Mouse (Mus musculus) lung, embryonic 14.5 days (tissue): ENCODE data around the gene Zfp683. TPM values are rescaled to one million over a fixed set of nuclear protein-coding genes. Genes with fewer than 3 reads are reported as not detected.
A peak's percentile ranks its signal among the peaks of the same experiment; 100 is the strongest.

Experiments
- ATAC-seq: fragments of 200-750 bp; cut with Nextera tagmentation; 2 replicates; pipeline ENCODE4 v1.8.0; 2017; ENCODE audit warnings: mild to moderate bottlenecking, moderate TSS enrichment, moderate library complexity; ENCODE audit not compliant: insufficient read depth
- DNase-seq: peaks from one replicate; pipeline ENCODE4 v3.0.0-alpha.2; 2015
- H3K27ac ChIP-seq: fragments of 300-500 bp; sonication (generic); 2 replicates; pipeline ENCODE4 v1.5.1; 2014; ENCODE audit warnings: low read depth, mild to moderate bottlenecking, moderate library complexity
- H3K27me3 ChIP-seq: fragments of 300-500 bp; sonication (generic); 2 replicates; pipeline ENCODE4 v1.6.1; 2014; ENCODE audit warnings: low read length, control low read depth; ENCODE audit not compliant: insufficient read depth
- H3K36me3 ChIP-seq: fragments of 300-500 bp; sonication (generic); 2 replicates; pipeline ENCODE4 v1.6.1; 2014; ENCODE audit warnings: control low read depth; ENCODE audit not compliant: insufficient read depth
- H3K4me1 ChIP-seq: fragments of 300-500 bp; sonication (generic); 2 replicates; pipeline ENCODE4 v1.6.1; 2014; ENCODE audit warnings: antibody characterized with exemption, control low read depth; ENCODE audit not compliant: insufficient read depth
- H3K4me2 ChIP-seq: fragments of 300-500 bp; sonication (generic); 2 replicates; pipeline ENCODE4 v1.6.1; 2014; ENCODE audit warnings: mild to moderate bottlenecking
- H3K4me3 ChIP-seq: fragments of 300-500 bp; sonication (generic); 2 replicates; pipeline ENCODE4 v1.5.1; 2014; ENCODE audit warnings: low read depth, low read length
- H3K9ac ChIP-seq: fragments of 300-500 bp; sonication (generic); 2 replicates; pipeline ENCODE4 v1.6.1; 2014
- H3K9me3 ChIP-seq: fragments of 300-500 bp; sonication (generic); 2 replicates; pipeline ENCODE4 v1.6.1; 2016; ENCODE audit warnings: low read depth, low read length, control low read depth
- CTCF ChIP-seq: IDR thresholded peaks from 2 replicates; pipeline ENCODE4 v1.5.1; 2016; ENCODE audit warnings: antibody characterized with exemption, low read depth
- WGBS: fragments of 180-500 bp; shearing (Covaris S2); extraction: QIAGEN DNeasy Blood & Tissue Kit; methylation state at CpG from one replicate; pipeline ENCODE4 v1.1.7; 2014; 5-methylcytosine and 5-hydroxymethylcytosine counted together
- polyA plus RNA-seq: library from polyadenylated mRNA; unstranded; fragments of >200 nt; fragmentation: Nextera tagmentation; extraction: Ambion mirVana; gene quantifications from 2 replicates; pipeline ENCODE4 v1.2.1, GENCODE M21; 2014

Zfp683 gene
- polyA plus RNA-seq, 1 experiment from 2014 or later: not detected

DNA sequence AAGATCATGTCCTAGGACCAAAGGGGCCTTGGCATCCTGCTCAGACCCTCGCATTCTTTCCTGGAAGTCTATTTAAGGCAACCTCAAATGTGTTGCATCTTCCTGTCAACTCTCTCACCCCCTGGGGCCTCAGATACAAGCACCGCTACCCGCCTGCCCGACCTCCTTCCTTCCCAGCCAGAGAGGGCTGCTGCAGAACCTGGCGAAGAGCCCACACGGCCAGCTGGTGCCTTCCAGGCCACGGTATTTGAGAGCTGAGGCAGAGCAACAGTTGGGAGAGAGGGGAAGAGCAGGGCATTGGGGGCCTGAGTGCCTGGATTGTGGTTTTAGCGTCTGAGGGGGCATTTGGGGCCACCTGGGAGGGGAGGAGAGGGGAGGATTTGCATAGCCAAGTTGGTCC lies 1.1 kb upstream of the Zfp683 start:
- H3K27me3 ChIP-seq: no peaks in the 10 kb centered on the region
- H3K27ac ChIP-seq: peak overlapping the region; percentile 30; the same call in 1 of the 2 replicates
- H3K9ac ChIP-seq: no peak overlapping the region
- no peaks in the 10 kb centered on the region for H3K36me3 ChIP-seq
- ATAC-seq: peak; percentile 70; the same call in 1 of the 2 replicates
- H3K9me3 ChIP-seq: no peaks in the 10 kb centered on the region
- H3K4me2 ChIP-seq: no peak overlapping the region
- peaks cover 6% of the 10 kb centered on the region for H3K4me1 ChIP-seq
- no peak for TF ChIP-seq CTCF
- no peak overlapping the region for H3K4me3 ChIP-seq
- DNase-seq: peak; percentile 83
- 18% methylated on average over 8 of the region's 8 CpGs for WGBS

DNA sequence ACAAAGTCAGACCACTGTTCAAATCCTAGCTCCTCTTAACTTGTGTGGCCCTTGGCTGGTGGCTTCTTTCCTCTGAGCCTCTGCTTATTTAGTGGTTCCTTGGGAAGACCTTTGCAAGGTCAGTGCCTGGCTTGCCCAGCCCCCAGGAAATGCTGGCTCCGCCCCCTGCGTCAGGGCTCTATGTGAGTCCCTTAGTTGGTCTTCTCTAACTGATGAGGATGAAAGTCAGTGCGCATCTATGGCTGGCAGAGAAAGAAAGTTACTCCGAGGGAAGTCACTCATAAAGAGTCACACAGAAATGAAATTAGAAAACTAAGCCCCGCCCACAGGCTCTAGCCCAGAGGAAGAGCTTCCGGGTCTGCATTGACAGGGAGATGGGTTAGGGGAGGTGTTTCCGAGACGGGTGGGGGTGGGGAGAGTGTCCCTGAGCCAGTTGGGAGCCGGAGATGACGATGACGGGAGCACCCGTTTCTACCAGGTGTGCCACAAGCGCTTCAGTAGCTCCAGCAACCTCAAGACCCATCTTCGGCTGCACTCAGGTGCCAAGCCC lies 4.6 kb downstream of the Zfp683 start:
- no peaks in the 10 kb centered on the region for H3K9me3 ChIP-seq
- H3K9ac ChIP-seq: no peak overlapping the region
- no peak overlapping the region for H3K27ac ChIP-seq
- no peak overlapping the region for H3K4me3 ChIP-seq
- 23% methylated on average over 14 of the region's 14 CpGs for WGBS
- no peak for ATAC-seq
- no peak for TF ChIP-seq CTCF
- no peaks in the 10 kb centered on the region for H3K4me1 ChIP-seq
- H3K36me3 ChIP-seq: no peaks in the 10 kb centered on the region
- peak overlapping the region; percentile 14; the same call in 1 of the 2 replicates for H3K4me2 ChIP-seq
- peaks cover 7% of the 10 kb centered on the region; the same call in 1 of the 2 replicates for H3K27me3 ChIP-seq
- peak; percentile 15 for DNase-seq

DNA sequence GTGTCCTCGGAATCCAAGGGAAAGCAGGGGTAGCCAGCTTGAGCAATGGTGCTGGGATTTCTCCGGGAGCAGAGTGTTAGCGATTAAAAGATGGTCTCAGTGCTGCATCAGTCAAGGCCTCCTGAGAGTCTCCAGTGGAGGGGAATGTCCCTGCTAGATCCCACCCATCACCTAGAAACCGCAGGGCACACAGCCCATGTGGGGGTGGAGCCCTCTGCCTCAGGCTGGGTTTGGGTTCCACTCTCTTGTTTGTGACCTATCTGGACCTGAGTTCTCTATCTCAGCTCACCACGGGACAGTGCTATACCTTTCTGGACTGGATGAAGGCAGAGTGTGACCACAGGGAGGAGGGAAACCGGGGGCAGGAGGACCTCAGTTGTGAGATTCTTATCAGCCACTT lies 5.3 kb downstream of the Zfp683 start:
- Histone ChIP-seq H3K4me1 (no peaks in the 10 kb centered on the region), H3K9ac (no peak overlapping the region), H3K4me2 (no peak overlapping the region), H3K4me3 (no peak overlapping the region), H3K36me3 (no peaks in the 10 kb centered on the region), H3K27me3 (peaks cover 7% of the 10 kb centered on the region; the same call in 1 of the 2 replicates), H3K27ac (no peak overlapping the region), H3K9me3 (no peaks in the 10 kb centered on the region)
- ATAC-seq: no peak
- WGBS: 71% methylated on average over 6 of the region's 6 CpGs
- TF ChIP-seq CTCF: no peak
- no peak for DNase-seq

GRCm38 (mm10) chr4:134060135-134060865 lies 6.7 kb downstream of the Zfp683 start, which contains the start of gene Crybg2:
Gene Crybg2 (plus strand): TSS chr4:134060815.
- DNase-seq: no peak
- TF ChIP-seq CTCF: no peak
- Histone ChIP-seq H3K4me2 (no peak within 1 kb of the TSS), H3K27ac (no peak within 1 kb of the TSS), H3K9ac (no peak within 1 kb of the TSS), H3K4me3 (no peak within 1 kb of the TSS), H3K36me3 (no peaks in the 10 kb centered on the region), H3K4me1 (no peaks in the 10 kb centered on the region), H3K9me3 (no peaks in the 10 kb centered on the region), H3K27me3 (peaks cover 14% of the 10 kb centered on the region)
- 38% methylated on average over 28 of the region's 28 CpGs for WGBS
- ATAC-seq: no peak

DNA sequence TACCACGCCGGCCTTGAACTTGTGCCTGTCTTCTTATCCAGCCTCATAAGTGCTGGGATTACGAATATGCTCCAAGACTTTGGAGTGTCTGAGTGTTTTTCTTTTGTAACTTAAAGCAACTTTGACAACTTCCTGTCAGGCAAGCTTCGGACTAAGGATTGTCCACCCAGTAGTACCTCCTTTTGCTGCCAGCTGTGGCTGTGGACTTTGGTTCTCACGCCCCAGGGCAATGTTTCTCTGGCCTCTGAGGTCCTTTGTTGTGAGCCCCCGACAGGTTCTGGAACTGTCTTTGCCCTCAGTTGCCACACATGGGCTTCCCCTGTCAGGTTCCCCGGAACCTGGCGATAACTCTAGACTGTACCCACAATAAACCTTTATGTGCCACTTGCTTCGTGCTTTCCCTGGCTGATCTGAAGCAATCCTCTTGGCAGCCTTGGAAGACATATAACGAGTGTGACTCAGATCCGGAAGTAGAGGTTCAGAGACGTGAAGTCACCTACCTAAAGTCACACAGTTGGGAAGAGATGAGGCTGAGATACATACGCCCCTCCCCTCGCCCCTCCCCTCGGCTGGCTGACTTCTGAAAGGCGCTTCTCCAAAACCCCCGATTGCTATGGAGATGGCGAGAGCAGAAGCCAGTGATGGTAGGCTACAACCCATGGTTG lies 7.7 kb downstream of the Zfp683 start:
- no peak overlapping the region for H3K4me2 ChIP-seq
- H3K36me3 ChIP-seq: no peaks in the 10 kb centered on the region
- peaks cover 21% of the 10 kb centered on the region for H3K27me3 ChIP-seq
- no peak overlapping the region for H3K9ac ChIP-seq
- H3K9me3 ChIP-seq: no peaks in the 10 kb centered on the region
- no peaks in the 10 kb centered on the region for H3K4me1 ChIP-seq
- H3K4me3 ChIP-seq: no peak overlapping the region
- no peak overlapping the region for H3K27ac ChIP-seq
- DNase-seq (no peak), ATAC-seq (no peak)
- 52% methylated on average over 18 of the region's 18 CpGs for WGBS
- no peak for TF ChIP-seq CTCF

- H3K4me2 ChIP-seq: no peak overlapping the region
- no peak for ATAC-seq
- no peak overlapping the region for H3K27ac ChIP-seq
- H3K9ac ChIP-seq: no peak overlapping the region
- 46% methylated on average over 8 of the region's 8 CpGs for WGBS
- H3K4me1 ChIP-seq: no peaks in the 10 kb centered on the region
- TF ChIP-seq CTCF: no peak
- no peaks in the 10 kb centered on the region for H3K9me3 ChIP-seq
- H3K27me3 ChIP-seq: peaks cover 22% of the 10 kb centered on the region
- no peak for DNase-seq
- no peaks in the 10 kb centered on the region for H3K36me3 ChIP-seq
- no peak overlapping the region for H3K4me3 ChIP-seq
Observed at GRCm38 (mm10) chr4:134061944-134062446, 8.4 kb downstream of the Zfp683 start.

DNA sequence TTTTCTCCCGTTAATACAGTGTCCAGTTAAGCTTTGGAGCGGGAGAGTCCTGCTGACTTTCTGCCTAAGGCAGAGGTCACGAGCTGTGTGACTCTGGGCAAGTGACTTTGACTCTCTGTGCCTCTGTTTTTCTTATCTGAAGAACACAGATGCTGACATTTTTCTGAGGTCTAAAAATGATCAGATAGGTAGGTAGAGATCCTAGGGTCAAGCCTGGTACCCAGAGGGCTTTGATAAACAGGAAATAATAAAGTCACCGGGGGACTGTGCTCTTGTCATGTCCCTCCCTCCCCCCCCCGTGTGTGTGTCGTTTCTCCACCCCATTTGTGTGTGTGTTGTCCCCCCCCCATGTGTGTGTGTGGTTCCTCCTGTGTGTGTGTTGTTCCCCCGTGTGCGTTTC lies 8.9 kb downstream of the Zfp683 start:
- no peaks in the 10 kb centered on the region for H3K36me3 ChIP-seq
- WGBS: 62% methylated on average over 8 of the region's 8 CpGs
- DNase-seq (no peak), ATAC-seq (no peak)
- H3K4me2 ChIP-seq: no peak overlapping the region
- peaks cover 22% of the 10 kb centered on the region for H3K27me3 ChIP-seq
- no peaks in the 10 kb centered on the region for H3K9me3 ChIP-seq
- H3K4me3 ChIP-seq: no peak overlapping the region
- H3K9ac ChIP-seq: no peak overlapping the region
- no peak overlapping the region for H3K27ac ChIP-seq
- TF ChIP-seq CTCF: no peak
- no peaks in the 10 kb centered on the region for H3K4me1 ChIP-seq
